Comparison of ENCODE assay signal across 8 mouse cellular contexts in the genomic region with DNA sequence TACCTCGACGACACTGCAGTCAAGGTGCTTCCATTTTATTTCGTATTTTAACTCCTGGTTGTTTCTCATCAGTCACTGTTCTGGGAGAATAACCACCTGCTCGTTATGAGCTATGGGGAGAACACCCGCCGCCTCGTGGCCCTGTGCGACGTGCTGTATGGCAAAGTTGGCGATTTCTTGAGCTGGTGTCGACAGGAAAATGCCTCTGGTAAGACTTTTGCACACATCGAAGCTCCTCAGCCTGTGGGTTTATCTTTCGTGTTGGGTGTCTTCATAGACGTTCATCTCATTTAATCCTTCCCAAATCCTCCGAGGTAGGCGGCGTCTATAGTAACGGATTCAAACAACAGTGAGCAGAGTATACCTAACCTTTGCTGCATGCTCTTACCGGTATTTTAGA. TPM values are rescaled to one million over a fixed set of nuclear protein-coding genes. Genes with fewer than 3 reads are reported as not detected.
DNase-seq lines count a peak whose midpoint lies in the region; ATAC-seq and TF ChIP-seq lines count a peak whose summit lies in the region.

Fbxl5 (minus strand) TSS at position 101 of the 400 bp plus-strand sequence.

- H3K4me1 ChIP-seq in brown adipose tissue, adult 24 weeks (ENCODE audit: control insufficient read depth, insufficient read depth, insufficient read length, low read length): no peaks in the 10 kb centered on the region
- H3K4me1 ChIP-seq in heart, adult 2 months (ENCODE audit: control insufficient read depth, insufficient read depth, low read length): no peaks in the 10 kb centered on the region
- H3K4me1 ChIP-seq in midbrain, embryonic 15.5 days: no peaks in the 10 kb centered on the region

- intact Hi-C loops in heart, adult 2 months (cut with DNase I): no loop called here

- H3K36me3 ChIP-seq in heart, adult 2 months (ENCODE audit: control insufficient read depth, insufficient read depth, low read length): no peaks in the 10 kb centered on the region
- H3K36me3 ChIP-seq in midbrain, embryonic 15.5 days (replicated peaks): no peaks in the 10 kb centered on the region

- no peaks in the 10 kb centered on the region for H3K27me3 ChIP-seq in heart, adult 2 months (ENCODE audit: control insufficient read depth, insufficient read depth, low read length)
- H3K27me3 ChIP-seq in midbrain, embryonic 15.5 days (replicated peaks): no peaks in the 10 kb centered on the region

- H3K4me3 ChIP-seq in brown adipose tissue, adult 24 weeks (ENCODE audit: insufficient read depth, low read depth, low read length): no peak within 1 kb of the TSS
- H3K4me3 ChIP-seq in heart, adult 2 months: no peak within 1 kb of the TSS
- H3K4me3 ChIP-seq in midbrain, embryonic 15.5 days: no peak within 1 kb of the TSS

- no peaks in the 10 kb centered on the region for H3K9me3 ChIP-seq in midbrain, embryonic 15.5 days

- no peak for TF ChIP-seq CTCF in heart, adult 2 months (IDR thresholded peaks at IDR 0.05)

- DNase-seq in left cerebral cortex, adult 18-20 months (ENCODE audit: low spot score in 2 of 2): no peak
- DNase-seq in left cerebral cortex, adult 9 months (ENCODE audit: low spot score in 2 of 2): no peak
- DNase-seq in heart, adult 2 months: no peak
- DNase-seq in layer of hippocampus, postnatal 14 days (ENCODE audit: low spot score in 2 of 2): no peak
- DNase-seq in spleen, postnatal 10 days (ENCODE audit: low spot score in 2 of 2): no peak
- no peak for DNase-seq in natural killer cell, adult 2 months (ENCODE audit: low spot score in 2 of 2)

- TF ChIP-seq EP300 in heart, adult 2 months (IDR thresholded peaks at IDR 0.05; ENCODE audit: insufficient read depth, low read depth, low read length): no peak

- TF ChIP-seq POLR2A in heart, adult 2 months (IDR thresholded peaks at IDR 0.05; ENCODE audit: insufficient read depth, low read depth, low read length): no peak

- H3K79me2 ChIP-seq in heart, adult 2 months (replicated peaks; ENCODE audit: control insufficient read depth, insufficient read depth, low read length): no peaks in the 10 kb centered on the region

- H3K9ac ChIP-seq in heart, adult 2 months (ENCODE audit: low read depth, low read length): no peak within 1 kb of the TSS
- H3K9ac ChIP-seq in midbrain, embryonic 15.5 days: no peak within 1 kb of the TSS

- no peak within 1 kb of the TSS for H3K4me2 ChIP-seq in midbrain, embryonic 15.5 days

- no peak for ATAC-seq in midbrain, embryonic 15.5 days (replicated peaks)

- H3K27ac ChIP-seq in brown adipose tissue, adult 24 weeks (replicated peaks; ENCODE audit: low read depth, low read length): no peak within 1 kb of the TSS
- H3K27ac ChIP-seq in heart, adult 2 months: no peak within 1 kb of the TSS
- H3K27ac ChIP-seq in midbrain, embryonic 15.5 days: no peak within 1 kb of the TSS

- 82% methylated on average over 19 of the region's 19 CpGs for WGBS in heart, adult 2 months
- 81% methylated on average over 19 of the region's 19 CpGs for WGBS in midbrain, embryonic 15.5 days

RNA-seq across cellular contexts. Expression of gene Fbxl5, which starts in this region (rescaled TPM):
- 10 to 100 TPM; 87.5 to 93.3 TPM for total RNA-seq in left cerebral cortex, adult 18-20 months (2021)
- 28.8 and 32.7 TPM in 2 replicates for polyA plus RNA-seq in brown adipose tissue, adult 24 weeks (2012; ENCODE audit: insufficient read depth, insufficient read length, missing spikeins)
- 10 to 100 TPM; 32.6 to 39.0 TPM for total RNA-seq in heart, adult 2 months (2021)
- 20.1 and 32.0 TPM in 2 replicates for polyA plus RNA-seq in heart, adult 2 months (2012; rRNA removed)
- 10 to 100 TPM; 76.8 to 85.7 TPM for total RNA-seq in layer of hippocampus, postnatal 14 days (2021)
- polyA plus RNA-seq in midbrain, embryonic 15.5 days (2015; fragmentation: Nextera tagmentation; extraction: Ambion mirVana): 77.2 and 77.4 TPM in 2 replicates
